Mouse (Mus musculus) hindbrain, postnatal 0 days (tissue): ENCODE measurements at regions not wholly inside any gene's neighbourhood (a gene's known extent, or its start where the extent isn't known, plus 50 kb on each side); places are given as distances from the start of the nearest gene placed in this dataset.

Experiments used
- ATAC-seq: fragments of 200-750 bp; cut with Nextera tagmentation; 2 replicates; pipeline ENCODE4 v1.8.0; 2017; ENCODE audit warnings: mild to moderate bottlenecking, moderate TSS enrichment, moderate library complexity
- DNase-seq: peaks from one replicate; pipeline ENCODE4 v3.0.0-alpha.2; 2015; ENCODE audit warnings: low spot score
- H3K27ac ChIP-seq: fragments of 300-500 bp; sonication (generic); 2 replicates; pipeline ENCODE4 v1.5.1; 2014; ENCODE audit warnings: mild to moderate bottlenecking
- H3K27me3 ChIP-seq: fragments of 300-500 bp; sonication (generic); 2 replicates; pipeline ENCODE4 v1.6.1; 2014; ENCODE audit warnings: low read length, mixed read lengths; ENCODE audit not compliant: insufficient read depth
- H3K36me3 ChIP-seq: fragments of 300-500 bp; sonication (generic); 2 replicates; pipeline ENCODE4 v1.6.1; 2014; ENCODE audit warnings: low read length, mixed read lengths; ENCODE audit not compliant: insufficient read depth
- H3K4me1 ChIP-seq: fragments of 300-500 bp; sonication (generic); 2 replicates; pipeline ENCODE4 v1.6.1; 2014; ENCODE audit warnings: antibody characterized with exemption, low read length, mixed read lengths; ENCODE audit not compliant: insufficient read depth
- H3K4me2 ChIP-seq: fragments of 300-500 bp; sonication (generic); 2 replicates; pipeline ENCODE4 v1.6.1; 2014; ENCODE audit warnings: low read depth, mild to moderate bottlenecking, low read length, moderate library complexity, mixed read lengths
- H3K4me3 ChIP-seq: fragments of 300-500 bp; sonication (generic); 2 replicates; pipeline ENCODE4 v1.5.1; 2014; ENCODE audit warnings: low read length
- H3K9ac ChIP-seq: fragments of 300-500 bp; sonication (generic); replicated peaks from 2 replicates; pipeline ENCODE4 v1.6.1; 2014; ENCODE audit warnings: mild to moderate bottlenecking, low read length, moderate library complexity, mixed read lengths
- H3K9me3 ChIP-seq: fragments of 300-500 bp; sonication (generic); 2 replicates; pipeline ENCODE4 v1.6.1; 2016; ENCODE audit warnings: low read length, mixed read lengths
- CTCF ChIP-seq: IDR thresholded peaks from 2 replicates; pipeline ENCODE4 v1.5.1; 2016; ENCODE audit warnings: antibody characterized with exemption, control low read depth, low read depth
- WGBS: fragments of 180-500 bp; shearing (Covaris S2); extraction: QIAGEN DNeasy Blood & Tissue Kit; methylation state at CpG from one replicate; pipeline ENCODE4 v1.1.7; 2014; 5-methylcytosine and 5-hydroxymethylcytosine counted together

GRCm38 (mm10) chr1:73205788-73206187 is 190.1 kb upstream of the Tnp1 start:
- WGBS = 96% methylated on average over 1 of the region's 1 CpGs
- no peaks in the 10 kb centered on the region for H3K9me3 ChIP-seq
- ATAC-seq (no peak), DNase-seq (no peak)
- H3K36me3 ChIP-seq = no peaks in the 10 kb centered on the region
- no peak overlapping the region for H3K9ac ChIP-seq
- H3K4me2 ChIP-seq = no peak overlapping the region
- no peak overlapping the region for H3K27ac ChIP-seq
- H3K4me3 ChIP-seq = no peak overlapping the region
- TF ChIP-seq CTCF = no peak
- no peaks in the 10 kb centered on the region for H3K27me3 ChIP-seq
- no peaks in the 10 kb centered on the region for H3K4me1 ChIP-seq

DNA sequence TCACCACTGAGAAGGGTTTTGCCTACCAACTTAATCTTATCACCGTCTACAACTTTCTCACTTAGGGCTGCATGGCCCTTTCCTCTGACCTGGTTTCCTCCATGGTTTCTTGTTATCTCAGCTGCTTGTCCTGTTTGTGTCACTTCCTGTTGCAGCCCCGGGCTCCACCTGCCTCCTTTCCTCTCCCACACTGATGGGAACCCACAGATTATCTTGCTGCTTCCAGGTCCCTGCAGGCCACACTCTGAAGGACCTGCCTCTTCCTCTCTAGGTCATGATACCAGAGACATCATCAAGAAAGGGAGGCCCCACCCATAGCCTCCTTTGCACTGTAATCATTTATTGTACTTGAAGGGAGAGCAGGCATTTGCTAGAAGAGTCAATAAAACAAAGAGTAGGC is 184.4 kb upstream of the Tnp1 start:
- no peak for DNase-seq
- WGBS = 77% methylated on average over 2 of the region's 2 CpGs

DNA sequence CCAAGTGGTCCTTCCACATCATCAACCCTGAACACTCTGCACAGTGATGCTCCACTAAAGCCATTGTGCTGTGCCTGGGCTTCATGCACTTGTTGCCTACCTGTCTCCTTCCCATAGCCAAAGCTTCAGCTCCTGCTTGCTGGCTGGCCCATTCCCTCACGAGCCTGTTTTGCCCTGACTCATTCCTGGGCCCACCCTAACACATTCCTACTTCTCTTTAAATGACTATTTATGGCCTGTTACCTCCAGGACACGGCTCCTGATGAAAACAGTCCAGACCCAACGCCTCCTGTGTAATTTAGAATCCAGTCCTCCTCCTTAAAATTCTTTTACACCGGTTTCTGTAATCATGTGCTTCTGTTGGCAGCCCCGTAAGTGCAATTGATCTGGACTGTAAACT is 175.1 kb upstream of the Tnp1 start:
- H3K9me3 ChIP-seq = no peaks in the 10 kb centered on the region
- H3K4me3 ChIP-seq = no peak overlapping the region
- TF ChIP-seq CTCF = no peak
- H3K4me1 ChIP-seq = no peaks in the 10 kb centered on the region
- H3K4me2 ChIP-seq = no peak overlapping the region
- ATAC-seq (no peak), DNase-seq (no peak)
- H3K27me3 ChIP-seq = no peaks in the 10 kb centered on the region
- H3K27ac ChIP-seq = no peak overlapping the region
- WGBS = 84% methylated on average over 5 of the region's 5 CpGs
- no peaks in the 10 kb centered on the region for H3K36me3 ChIP-seq
- no peak overlapping the region for H3K9ac ChIP-seq

More for the DNA sequence above, 184.4 kb upstream of the Tnp1 start:
- H3K4me2 ChIP-seq = no peak overlapping the region
- no peaks in the 10 kb centered on the region for H3K4me1 ChIP-seq
- no peak for TF ChIP-seq CTCF
- no peaks in the 10 kb centered on the region for H3K36me3 ChIP-seq
- H3K27ac ChIP-seq = no peak overlapping the region
- no peak for ATAC-seq
- H3K9me3 ChIP-seq = no peaks in the 10 kb centered on the region
- H3K4me3 ChIP-seq = no peak overlapping the region
- no peaks in the 10 kb centered on the region for H3K27me3 ChIP-seq
- no peak overlapping the region for H3K9ac ChIP-seq

DNA sequence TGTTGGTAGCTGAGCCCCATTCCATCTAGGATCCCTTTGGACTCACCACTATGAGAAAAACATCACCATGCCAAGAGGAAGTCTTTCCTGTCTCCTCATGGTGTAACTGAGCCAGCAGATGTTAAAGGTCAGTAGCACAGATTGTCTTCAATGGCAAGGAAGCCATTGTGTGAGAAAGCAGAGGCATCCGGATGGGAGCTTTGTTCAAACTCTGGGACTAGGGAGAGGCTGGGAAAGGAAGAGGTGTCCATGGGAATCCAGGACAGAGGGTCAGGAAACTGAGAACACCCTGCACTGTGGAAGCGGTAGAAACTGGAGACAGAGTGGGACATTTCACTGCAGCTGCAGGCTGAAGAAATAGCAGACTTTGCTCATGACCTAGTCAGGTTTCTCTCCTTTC is 173.1 kb upstream of the Tnp1 start:
- Histone ChIP-seq H3K27me3 (no peaks in the 10 kb centered on the region), H3K27ac (no peak overlapping the region), H3K9ac (no peak overlapping the region), H3K4me2 (no peak overlapping the region), H3K4me1 (no peaks in the 10 kb centered on the region), H3K4me3 (no peak overlapping the region), H3K36me3 (no peaks in the 10 kb centered on the region), H3K9me3 (no peaks in the 10 kb centered on the region)
- no peak for TF ChIP-seq CTCF
- 62% methylated on average over 2 of the region's 2 CpGs for WGBS
- ATAC-seq (no peak), DNase-seq (no peak)

GRCm38 (mm10) chr1:73184477-73184876 is 168.8 kb upstream of the Tnp1 start:
- ATAC-seq = no peak
- Histone ChIP-seq H3K4me2 (no peak overlapping the region), H3K4me3 (no peak overlapping the region), H3K27ac (no peak overlapping the region), H3K9me3 (no peaks in the 10 kb centered on the region), H3K4me1 (no peaks in the 10 kb centered on the region), H3K27me3 (no peaks in the 10 kb centered on the region), H3K9ac (no peak overlapping the region), H3K36me3 (no peaks in the 10 kb centered on the region)
- no peak for DNase-seq
- TF ChIP-seq CTCF = no peak
- WGBS = 87% methylated on average over 6 of the region's 6 CpGs

DNA sequence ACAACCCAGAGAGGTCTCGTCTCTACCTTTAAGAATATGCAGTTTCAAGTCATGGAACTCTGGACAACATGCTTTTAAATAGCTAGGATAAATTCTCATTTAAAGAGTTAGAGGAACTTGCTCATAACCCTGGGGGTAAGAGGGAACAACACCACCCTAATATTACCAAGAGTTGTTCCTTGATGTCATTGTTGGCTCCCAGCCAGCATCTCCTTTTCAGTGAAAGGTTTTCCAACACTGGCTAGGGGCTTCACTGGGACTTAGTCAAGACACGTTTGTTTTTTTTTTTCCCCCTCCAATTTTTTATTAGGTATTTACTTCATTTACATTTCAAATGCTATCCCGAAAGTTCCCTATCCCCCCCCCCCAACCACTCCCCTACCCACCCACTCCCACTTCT is 163.1 kb upstream of the Tnp1 start:
- H3K9ac ChIP-seq = no peak overlapping the region
- no peaks in the 10 kb centered on the region for H3K27me3 ChIP-seq
- TF ChIP-seq CTCF = no peak
- DNase-seq = no peak
- H3K4me3 ChIP-seq = no peak overlapping the region
- no peak for ATAC-seq
- 72% methylated on average over 3 of the region's 3 CpGs for whole genome bisulfite sequencing
- no peaks in the 10 kb centered on the region for H3K36me3 ChIP-seq
- no peaks in the 10 kb centered on the region for H3K9me3 ChIP-seq
- H3K27ac ChIP-seq = no peak overlapping the region
- H3K4me2 ChIP-seq = no peak overlapping the region
- no peaks in the 10 kb centered on the region for H3K4me1 ChIP-seq

GRCm38 (mm10) chr1:73177076-73177475 is 161.4 kb upstream of the Tnp1 start:
- Histone ChIP-seq H3K4me3 (no peak overlapping the region), H3K9ac (no peak overlapping the region), H3K4me1 (no peaks in the 10 kb centered on the region), H3K9me3 (no peaks in the 10 kb centered on the region), H3K27ac (no peak overlapping the region), H3K4me2 (no peak overlapping the region), H3K36me3 (no peaks in the 10 kb centered on the region), H3K27me3 (no peaks in the 10 kb centered on the region)
- no peak for TF ChIP-seq CTCF
- no peak for ATAC-seq
- no peak for DNase-seq
- 89% methylated on average over 3 of the region's 3 CpGs for WGBS
